Mouse (Mus musculus) neural tube, embryonic 10.5 days (tissue): Measurements from ENCODE around the gene Gli2.

Experiments
- DNase-seq: peaks from one replicate; pipeline ENCODE4 v3.0.0-alpha.2; 2017; ENCODE audit warnings: low spot score; ENCODE audit errors: extremely low spot score

Gene Gli2

DNA sequence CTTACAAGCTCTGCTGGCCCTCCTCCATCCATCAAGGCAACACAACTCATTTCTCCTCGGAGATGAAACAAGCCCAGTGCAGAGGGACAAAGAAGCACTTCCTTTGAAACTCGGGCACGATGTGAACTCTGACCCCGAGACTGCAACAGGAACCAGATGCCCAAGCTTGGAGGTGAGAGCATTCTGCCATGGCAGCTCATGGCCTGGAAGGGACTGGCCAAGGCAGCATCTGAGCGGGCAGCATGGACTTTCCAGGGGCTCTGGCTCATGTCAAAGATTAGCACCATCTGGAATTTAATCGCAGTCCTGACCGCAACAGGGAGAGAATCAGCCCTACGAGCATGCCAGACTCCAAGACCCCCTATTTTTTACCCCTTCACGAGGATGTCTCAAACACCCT, 148.5 kb downstream of the Gli2 start:
- DNase-seq: peak; percentile 51

DNA sequence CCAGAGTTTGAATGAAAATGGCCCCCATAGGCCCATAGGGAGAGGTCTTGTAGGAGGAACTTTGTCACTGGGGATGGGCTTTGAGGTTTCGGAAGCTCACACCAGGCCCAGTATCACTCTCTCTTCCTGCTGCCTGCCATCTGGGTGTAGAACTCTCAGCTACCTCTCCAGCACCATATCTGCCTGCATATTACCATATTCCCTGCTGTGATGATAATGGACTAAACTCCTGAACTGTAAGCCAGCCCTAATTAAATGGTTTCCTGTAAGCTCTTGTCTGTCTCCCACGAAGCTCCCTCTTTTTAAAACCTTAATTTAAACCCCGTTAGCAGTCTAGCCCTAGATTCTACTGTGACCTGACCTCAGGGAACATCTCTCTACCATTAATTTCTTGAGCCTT, 149.0 kb downstream of the Gli2 start:
- DNase-seq: no peak

DNA sequence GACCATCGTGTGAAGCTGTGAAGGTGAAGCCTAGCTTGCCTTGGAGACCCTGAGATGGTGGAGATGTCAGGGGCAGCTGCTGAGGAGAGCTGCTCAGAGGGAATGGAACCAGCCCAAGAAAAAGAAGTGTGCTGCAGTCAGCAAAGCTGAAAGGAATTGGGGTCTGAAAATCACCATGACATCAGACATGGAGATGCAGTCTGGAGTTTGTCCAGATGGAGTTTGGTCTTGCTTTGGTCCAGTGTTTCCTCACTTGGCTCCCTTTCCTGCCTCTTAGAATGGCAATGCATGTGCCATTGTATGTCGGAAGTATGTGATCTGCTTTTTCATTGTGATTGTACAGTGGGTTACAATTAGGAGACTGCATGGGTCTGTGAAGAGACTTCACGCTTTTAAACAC, 149.7 kb downstream of the Gli2 start:
- DNase-seq: no peak

DNA sequence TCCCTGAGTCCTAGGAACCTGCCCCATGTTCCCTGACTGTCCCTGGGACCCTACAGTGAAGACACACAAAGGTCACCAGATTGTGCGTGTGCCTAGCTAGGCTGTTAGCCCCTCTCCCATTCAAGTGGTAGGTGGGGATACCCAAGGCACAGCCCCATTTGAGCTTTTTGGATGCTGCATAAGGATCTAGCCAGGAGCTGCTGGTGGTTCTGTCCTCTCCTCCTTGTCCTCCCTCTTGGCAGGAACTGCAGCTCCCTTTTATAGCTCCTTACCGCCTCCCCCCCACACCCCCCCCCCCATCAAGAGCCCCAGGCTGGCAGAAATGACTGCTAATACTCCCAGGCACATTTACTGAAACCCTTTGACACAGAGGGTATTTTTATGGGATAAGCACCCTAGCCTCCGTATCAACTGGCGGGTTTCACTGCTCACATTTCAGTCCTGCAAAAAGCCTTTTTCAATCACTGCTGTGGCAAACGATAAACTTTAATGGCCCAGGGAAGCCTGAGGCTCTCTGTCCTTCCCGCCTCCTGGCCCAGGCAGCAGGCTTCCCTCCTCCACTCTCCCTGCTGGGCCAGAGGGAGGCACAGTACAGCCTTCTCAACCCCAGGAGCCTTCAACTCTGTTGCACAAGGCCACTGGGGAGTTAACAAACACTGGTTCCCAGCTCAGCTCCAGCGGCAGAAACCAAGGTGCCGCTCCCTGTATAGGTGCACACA, 151.4 kb downstream of the Gli2 start:
- no peak for DNase-seq

DNA sequence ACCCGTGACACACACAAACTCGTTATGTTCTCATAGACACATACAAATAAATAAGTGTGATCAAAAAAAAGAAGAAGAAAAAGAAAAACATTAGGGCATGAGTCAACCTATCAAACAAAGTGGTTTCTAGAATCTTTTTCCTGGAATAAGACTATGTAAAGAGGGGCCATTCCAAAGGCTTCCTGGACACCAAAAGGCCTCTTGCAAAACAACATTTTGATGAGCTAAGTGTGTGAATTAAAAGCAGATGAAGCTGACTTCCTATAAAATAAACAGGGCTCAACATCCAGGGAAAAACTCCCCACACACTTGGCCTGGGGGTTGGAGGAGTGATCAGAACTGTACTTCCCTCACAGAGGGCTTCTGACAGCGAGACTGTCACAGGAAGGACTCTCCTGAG, 155.1 kb downstream of the Gli2 start:
- DNase-seq: no peak

DNA sequence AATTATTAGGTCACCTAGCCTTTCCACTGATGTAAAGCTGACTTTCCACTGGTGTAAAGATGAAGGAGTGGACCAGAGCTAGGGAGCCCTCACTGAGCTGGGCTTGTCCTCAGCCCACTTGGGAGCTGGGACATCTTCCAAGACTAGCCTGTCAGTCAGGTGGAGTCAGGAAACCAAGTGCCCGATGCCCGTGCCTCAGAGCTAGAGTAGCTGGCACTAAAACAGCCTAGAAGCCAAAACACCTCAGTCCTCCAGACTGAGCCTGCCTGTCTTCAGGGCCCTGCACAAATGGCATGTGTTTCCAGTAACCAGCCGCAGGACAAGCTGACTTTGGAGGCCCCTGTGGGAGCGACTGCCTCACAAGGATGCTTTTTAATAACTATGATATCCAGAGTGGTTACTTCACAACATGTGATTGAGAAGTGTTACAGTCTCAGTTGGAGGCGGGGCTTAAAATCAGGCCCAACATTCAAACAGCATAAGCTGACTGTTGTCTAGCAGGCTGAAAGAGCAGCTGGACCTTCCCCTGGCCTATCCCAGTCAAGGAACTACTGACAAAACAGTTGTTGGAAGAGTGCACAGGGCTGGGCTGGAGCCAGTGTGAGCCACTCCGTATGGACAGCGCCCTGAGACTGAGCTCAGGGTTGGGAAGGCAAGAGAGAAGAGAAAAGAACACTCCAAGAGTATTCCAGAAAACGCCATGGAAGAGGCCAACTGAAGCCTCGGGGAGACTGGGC, 158.2 kb downstream of the Gli2 start:
- no peak for DNase-seq

DNA sequence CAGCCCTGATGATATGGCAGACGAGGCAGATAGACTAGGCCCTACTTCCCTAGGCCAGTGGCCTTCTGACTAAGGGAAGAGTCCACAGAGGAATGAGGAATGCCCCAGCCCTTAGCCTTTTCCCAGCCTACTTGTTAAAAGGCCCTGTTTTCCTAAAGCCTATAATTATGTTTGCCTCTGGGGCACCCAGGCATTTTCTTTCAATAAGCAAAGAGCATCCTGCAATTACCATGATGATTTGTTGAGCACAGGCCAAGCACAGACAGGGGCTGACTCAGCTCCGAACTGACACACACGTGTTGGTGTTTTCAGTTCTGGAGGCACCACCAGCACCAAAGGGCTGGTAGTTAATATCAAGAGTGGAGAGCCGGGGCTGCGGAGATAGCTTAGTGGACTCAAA, 162.0 kb downstream of the Gli2 start:
- DNase-seq: no peak

DNA sequence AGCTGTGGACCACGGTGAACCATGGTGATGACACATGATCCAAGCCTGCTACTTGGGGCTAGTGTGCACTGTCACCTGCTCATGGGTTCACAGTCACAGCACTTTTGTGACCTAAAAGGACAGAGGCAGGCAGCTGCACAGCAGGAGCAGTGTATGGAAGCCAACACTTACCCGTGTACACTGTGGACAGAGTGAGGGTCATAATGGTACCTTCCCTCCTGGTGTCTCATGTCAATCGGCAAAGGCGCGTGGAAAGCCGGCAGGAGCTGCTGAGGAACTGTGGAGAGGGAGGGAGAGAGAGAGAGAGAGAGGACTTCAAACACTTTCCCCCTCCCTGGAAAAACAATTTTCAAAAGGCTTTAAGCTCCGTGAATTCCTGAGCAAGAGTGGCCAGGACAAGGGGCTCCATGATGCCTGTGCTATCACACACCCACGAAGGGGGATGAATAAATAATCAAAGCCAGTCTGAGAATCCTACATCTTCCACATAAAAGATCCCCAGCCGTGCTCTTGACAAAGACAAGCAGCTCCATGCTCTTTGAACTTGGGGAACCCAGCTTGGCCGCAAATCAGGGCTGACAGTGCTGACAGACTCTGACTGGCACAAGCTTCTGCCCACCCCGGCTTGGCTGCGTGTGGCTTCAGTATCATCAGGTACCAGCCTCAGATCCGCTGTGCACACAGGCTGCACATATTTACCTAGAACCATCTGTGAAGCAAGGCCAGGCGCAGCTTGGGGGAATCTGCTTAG, 163.1 kb downstream of the Gli2 start:
- DNase-seq: no peak

DNA sequence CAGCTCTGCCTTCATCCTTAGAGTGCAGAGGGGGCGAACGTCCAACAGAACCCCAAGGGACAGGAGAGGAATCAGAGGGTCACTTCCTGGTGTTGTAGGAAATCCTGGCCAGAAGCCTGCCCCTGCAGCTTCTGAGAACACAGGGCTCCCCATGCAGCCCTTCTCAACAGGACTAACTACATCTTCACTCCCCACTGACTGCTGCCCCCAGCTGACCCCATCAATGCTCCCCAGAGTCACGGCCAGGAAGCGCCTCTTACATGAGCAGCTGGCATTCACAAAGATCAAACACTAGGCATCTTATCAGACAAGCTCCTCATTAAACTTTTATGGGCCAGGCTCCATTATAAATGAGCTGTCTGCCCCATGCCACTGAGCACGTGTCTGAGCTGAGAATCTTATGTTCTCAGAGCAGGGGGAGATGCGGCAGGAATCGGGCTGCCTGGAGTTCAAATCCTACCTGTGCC, 172.6 kb downstream of the Gli2 start:
- DNase-seq: no peak

DNA sequence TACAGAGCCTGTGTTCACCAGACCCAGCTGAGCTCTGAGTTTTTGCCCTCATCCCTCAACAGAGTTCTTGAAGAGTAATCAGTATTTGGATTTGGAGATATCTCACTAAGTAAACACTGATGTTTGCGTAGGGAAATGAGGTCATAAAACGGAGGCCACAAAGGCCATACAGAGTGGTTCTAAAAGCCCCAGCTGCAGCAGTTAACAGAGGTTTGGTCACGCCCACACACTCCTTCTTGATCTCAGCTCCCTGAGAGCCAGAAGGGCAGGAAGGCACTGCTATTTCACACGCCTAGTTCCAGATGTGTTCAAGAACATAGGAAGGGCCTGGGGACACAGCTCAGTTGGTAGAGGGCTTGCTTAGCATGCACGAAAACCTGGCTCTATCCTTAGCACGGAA, 175.1 kb downstream of the Gli2 start:
- DNase-seq: no peak

DNA sequence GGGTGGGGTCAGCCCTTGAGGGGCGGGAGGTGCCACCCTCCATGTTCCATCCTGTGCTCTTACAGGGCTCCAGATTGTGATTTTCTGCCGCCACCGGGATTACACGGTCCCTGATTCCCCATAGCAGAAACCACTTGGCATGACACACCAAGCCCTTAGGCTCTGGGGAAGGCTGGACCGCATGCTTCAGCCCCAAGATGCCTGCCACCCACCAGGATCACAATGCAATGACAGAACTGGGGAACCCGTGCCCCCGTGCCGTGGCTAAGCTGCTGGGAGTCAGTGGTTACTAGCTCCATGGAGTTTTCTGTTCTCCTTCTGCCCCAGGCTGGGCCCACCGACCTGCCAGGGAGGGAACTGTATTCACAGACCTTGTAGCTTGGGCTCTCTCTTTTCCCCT, 178.2 kb downstream of the Gli2 start:
- no peak for DNase-seq

DNA sequence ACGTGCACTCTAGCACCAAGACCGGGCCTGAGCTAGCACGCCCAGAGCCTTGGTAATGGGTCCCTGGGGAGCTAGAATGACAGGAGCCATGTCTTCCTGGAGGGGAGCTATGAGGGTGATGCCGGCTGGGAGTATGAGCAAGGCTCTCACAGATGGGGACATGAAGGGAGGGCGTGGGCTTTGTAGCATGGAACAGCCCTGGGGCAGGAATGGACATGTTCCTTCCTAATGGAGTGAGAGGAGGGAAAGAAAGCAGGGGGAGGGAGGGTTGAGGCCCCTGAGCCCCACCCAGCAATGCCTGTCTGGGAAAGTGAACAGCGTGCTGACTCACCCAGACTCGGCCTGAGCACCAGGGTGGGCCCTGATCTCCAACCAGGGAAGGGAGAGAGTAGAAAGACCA, 179.9 kb downstream of the Gli2 start:
- no peak for DNase-seq

DNA sequence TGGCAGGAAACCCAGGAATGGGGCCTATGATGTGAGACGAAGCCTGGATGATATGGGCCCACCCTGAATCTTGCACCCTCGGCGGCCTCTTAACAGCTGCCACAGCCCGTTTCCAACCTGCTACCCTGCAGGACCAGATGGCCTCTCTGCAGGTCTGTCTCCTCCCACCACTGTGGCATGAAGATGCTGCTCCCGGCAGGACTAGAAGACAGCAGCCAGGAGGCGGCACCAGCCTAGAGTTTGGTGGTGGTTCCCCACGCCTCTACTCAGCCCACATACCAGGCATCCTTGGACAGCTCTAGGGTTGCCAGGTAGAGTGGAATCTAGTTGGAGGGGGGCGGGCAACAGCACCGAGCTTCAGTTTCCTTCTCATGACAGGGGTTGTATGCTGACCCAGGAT, 188.7 kb downstream of the Gli2 start:
- DNase-seq: no peak

DNA sequence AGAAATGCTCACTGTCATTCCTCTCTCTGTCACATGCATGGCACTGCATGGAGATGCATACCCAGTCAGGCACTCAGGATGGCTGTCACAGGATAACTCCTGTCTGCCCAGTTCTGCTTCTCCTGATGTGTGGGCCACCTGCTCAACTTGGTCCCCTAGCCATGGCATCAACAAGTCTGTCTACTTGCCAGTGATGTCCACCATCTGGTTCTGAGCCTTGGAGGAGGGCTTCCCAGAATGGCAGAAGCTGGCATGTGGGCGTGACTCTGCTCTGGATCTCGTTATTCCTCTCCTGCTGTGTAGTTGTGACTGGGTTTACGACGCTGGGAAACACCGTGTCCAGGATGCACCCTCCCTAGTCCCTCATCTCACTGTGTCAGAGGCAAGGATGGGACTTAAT, 189.4 kb downstream of the Gli2 start:
- DNase-seq: no peak

DNA sequence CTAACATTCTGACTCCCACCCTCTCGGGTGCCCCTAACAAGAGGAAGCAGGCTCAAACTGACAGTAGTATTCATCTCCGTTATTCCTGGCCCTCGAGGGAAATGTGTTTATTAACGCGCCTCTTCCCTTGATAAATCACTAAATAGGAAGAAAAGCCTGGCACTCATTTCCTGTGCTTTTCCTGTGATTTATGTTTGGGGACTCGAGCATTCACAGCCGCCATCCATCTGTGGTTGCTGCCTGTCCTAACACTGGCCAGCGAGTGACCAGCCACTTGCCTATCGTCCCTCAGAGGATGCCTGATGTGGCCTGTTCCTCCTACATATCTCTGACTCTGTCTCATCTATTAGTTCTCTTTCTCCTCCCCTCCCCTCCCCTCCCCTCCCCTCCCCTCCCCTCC, 195.3 kb downstream of the Gli2 start:
- DNase-seq: no peak

DNA sequence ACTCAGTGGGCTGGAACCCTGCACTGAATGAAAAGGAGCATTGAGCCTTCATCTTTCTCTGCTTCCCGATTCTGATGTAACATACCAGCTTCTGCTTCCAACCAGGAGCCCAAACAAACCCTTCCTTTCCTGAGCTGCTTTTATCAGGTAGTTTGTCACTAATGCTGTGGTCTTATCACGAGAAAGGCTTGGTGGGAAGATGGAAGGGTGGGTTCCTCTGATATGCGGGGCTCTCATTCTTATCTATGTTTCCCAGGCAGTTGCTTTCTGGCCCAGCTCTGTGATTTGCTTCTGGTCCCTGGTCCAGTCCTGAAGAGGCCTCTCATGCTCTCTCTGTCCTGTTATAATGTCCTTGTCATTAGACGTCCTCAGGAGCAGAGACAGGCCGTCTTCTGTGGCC, 222.8 kb downstream of the Gli2 start:
- DNase-seq: no peak

DNA sequence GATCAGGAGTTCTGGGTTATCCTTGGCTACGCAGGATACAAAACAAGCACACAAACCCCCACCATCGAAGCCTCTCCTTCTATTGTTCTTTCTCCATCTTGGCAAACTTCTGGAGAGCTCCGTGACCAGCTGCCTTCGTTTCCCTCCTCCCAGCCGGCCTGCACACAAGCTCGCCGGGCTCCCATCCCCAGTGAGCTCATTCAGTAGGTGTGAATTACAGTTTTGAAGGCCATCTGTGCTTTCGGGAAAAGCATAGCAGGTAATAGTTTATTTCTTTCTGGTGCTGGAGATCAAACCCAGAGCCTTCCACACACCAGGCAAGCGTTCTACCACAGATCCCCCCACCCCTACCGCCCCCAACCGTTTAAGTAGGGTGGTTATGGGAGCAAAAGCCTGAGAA, 226.8 kb downstream of the Gli2 start:
- no peak for DNase-seq

DNA sequence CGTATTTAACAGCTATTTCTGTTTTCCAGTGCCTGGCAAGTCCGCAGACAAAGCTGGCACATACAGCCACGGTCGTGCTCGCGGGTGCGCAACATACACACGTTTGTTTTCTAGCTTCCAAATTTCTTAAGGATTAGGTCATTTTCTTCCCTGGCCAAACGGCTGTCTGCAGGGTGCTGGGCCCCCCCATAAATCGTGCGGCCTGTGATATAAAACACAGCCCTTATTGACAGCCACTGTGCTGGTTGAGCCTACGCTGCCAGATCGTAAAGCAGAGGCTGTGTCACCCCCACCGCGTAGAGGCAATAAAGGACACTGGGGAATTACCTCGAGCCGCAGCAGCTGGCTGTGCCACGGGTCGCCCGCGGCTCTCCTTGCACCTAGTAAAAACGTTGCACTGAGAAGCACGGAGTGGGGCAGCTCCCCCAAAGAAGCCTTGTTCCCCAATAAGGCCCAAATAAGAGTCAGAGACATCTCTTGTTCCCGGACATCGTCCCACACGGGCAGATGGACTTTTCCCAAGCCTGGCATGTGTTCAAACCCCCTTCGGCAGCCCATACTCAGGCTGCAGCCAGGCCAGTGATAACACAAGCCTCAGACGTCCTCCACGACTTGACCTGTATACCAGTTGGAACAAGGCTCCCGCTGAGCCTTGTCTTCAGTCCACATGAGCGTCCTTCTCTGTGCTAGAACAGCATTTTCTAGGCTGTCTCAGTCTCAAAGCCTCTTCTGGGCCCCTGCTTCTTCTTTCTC, 227.8 kb downstream of the Gli2 start:
- peak; percentile 31 for DNase-seq

DNA sequence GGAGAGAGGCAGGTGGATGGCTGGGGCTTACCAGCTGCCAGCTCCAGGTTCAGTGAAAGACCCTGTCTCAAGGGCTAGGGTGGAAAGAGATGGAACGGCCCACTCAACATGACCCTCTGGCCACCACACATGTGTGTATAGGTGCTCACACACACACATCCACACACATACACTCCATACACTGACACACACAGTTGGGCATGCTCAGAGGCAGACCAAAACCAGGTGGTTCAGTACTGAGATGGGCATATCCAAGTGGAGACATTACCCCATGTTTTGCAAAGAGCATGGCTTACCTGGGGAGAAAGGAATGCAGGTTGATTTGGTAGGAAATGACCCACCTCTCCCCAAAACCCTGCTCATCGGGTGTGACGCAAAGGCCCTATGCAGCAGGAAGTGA, 228.4 kb downstream of the Gli2 start:
- no peak for DNase-seq

DNA sequence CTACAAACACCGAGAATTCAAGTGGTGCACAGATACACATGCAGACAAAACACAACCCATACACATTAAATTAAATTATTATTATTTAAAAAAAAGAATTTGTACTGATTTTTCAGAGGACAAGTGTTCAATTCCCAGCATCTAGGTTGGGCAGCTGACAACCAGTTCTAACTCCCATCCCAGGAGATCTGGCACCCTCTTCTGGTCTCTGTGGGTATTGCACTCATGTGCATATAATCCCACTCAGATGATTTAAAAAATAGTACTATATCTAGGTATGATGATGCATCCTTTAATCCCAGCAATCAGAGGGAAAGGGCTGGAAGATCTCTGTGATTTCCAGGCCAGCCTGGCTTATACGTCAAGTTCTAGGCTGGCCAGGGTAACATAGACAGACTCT, 231.2 kb downstream of the Gli2 start:
- DNase-seq: no peak

DNA sequence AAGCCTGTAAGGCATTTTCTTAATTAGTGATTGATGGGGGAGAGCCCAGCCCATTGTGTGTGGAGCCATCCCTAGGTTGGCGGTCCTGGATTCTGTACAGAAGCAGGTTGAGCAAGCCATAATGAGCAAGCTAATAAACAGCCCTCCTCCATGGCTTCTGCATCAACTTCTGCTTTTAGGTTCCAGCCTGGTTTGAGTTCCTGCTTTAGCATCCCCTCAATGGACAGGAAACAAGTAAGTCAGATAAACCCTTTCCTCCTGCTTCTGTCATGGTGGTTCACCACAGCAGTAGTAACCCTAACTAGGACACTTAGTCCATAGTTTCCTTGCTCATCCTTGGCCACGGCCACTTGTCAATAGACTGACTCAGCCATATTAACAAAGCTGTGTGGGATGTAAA, 238.4 kb downstream of the Gli2 start:
- DNase-seq: no peak

DNA sequence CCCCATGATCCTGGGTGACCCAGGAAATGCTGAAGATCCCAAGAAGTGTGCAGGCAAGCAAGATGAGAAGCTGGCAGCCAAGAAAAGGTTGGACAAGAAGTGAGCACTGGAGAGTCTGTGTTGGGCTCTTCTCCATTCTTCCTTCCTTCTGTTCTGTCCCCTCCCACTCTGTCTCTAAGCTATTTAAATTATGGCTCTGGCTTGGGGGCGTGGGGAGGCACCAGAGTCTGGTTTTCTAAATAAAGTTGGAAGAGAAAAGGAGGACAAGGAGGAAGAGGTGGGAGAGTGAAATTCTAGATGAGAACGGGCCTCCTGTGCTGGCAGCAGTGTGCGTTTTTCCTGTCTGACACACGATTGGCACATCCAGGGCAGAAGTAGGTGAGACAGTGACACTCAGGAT, 243.1 kb downstream of the Gli2 start:
- DNase-seq: no peak
